Mouse (Mus musculus) lung, postnatal 0 days (tissue): Measurements from ENCODE around the gene Nmu. TPM values are rescaled to one million over a fixed set of nuclear protein-coding genes. Genes with fewer than 3 reads are reported as not detected.

Experiments used
- ATAC-seq: fragments of 200-750 bp; cut with Nextera tagmentation; 2 replicates; pipeline ENCODE4 v1.8.0; 2017; ENCODE audit warnings: moderate library complexity
- DNase-seq: peaks from one replicate; pipeline ENCODE4 v3.0.0-alpha.2; 2016; ENCODE audit warnings: low spot score
- H3K27ac ChIP-seq: fragments of 300-500 bp; sonication (generic); 2 replicates; pipeline ENCODE4 v1.5.1; 2014; ENCODE audit warnings: antibody characterized with exemption, mild to moderate bottlenecking, low read length, mixed read lengths
- H3K27me3 ChIP-seq: fragments of 300-500 bp; sonication (generic); replicated peaks from 2 replicates; pipeline ENCODE4 v1.6.1; 2014; ENCODE audit warnings: low read length, mixed read lengths; ENCODE audit not compliant: insufficient read depth
- H3K36me3 ChIP-seq: fragments of 300-500 bp; sonication (generic); 2 replicates; pipeline ENCODE4 v1.6.1; 2014; ENCODE audit warnings: low read length, mixed read lengths; ENCODE audit not compliant: insufficient read depth
- H3K4me1 ChIP-seq: fragments of 300-500 bp; sonication (generic); 2 replicates; pipeline ENCODE4 v1.6.1; 2014; ENCODE audit warnings: antibody characterized with exemption, low read depth, low read length, mixed read lengths; ENCODE audit not compliant: insufficient read depth
- H3K4me2 ChIP-seq: fragments of 300-500 bp; sonication (generic); replicated peaks from 2 replicates; pipeline ENCODE4 v1.6.1; 2014; ENCODE audit warnings: low read depth, mild to moderate bottlenecking, low read length, moderate library complexity, mixed read lengths
- H3K4me3 ChIP-seq: fragments of 300-500 bp; sonication (generic); 2 replicates; pipeline ENCODE4 v1.5.1; 2014; ENCODE audit warnings: low read depth, low read length
- H3K9ac ChIP-seq: fragments of 300-500 bp; sonication (generic); replicated peaks from 2 replicates; pipeline ENCODE4 v1.6.1; 2014; ENCODE audit warnings: low read depth, mild to moderate bottlenecking
- H3K9me3 ChIP-seq: fragments of 300-500 bp; sonication (generic); 2 replicates; pipeline ENCODE4 v1.6.1; 2016; ENCODE audit warnings: low read length, mixed read lengths
- CTCF ChIP-seq: IDR thresholded peaks from 2 replicates; pipeline ENCODE4 v1.5.1; 2016; ENCODE audit warnings: antibody characterized with exemption, mild to moderate bottlenecking
- EP300 ChIP-seq: IDR thresholded peaks from 2 replicates; pipeline ENCODE4 v1.6.1; 2016; ENCODE audit warnings: antibody characterized with exemption, mild to moderate bottlenecking, control low read depth
- WGBS: fragments of 180-500 bp; shearing (Covaris S2); extraction: QIAGEN DNeasy Blood & Tissue Kit; methylation state at CpG from one replicate; pipeline ENCODE4 v1.1.7; 2014; 5-methylcytosine and 5-hydroxymethylcytosine counted together
- polyA plus RNA-seq: library from polyadenylated mRNA; unstranded; fragments of >200 nt; fragmentation: Nextera tagmentation; extraction: Ambion mirVana; gene quantifications from 2 replicates; pipeline ENCODE4 v1.2.1, GENCODE M21; 2015

The Nmu gene
- polyA plus RNA-seq, 1 experiment from 2014 or later: 0.29 TPM

- no peak overlapping the region for H3K9ac ChIP-seq
- H3K27ac ChIP-seq: no peak overlapping the region
- H3K9me3 ChIP-seq: no peaks in the 10 kb centered on the region
- no peaks in the 10 kb centered on the region for H3K36me3 ChIP-seq
- H3K27me3 ChIP-seq: no peaks in the 10 kb centered on the region
- TF ChIP-seq EP300 (no peak), CTCF (peak; percentile 54)
- H3K4me2 ChIP-seq: no peak overlapping the region
- H3K4me3 ChIP-seq: no peak overlapping the region
- H3K4me1 ChIP-seq: no peaks in the 10 kb centered on the region
- DNase-seq (peak; percentile 22), ATAC-seq (peak; percentile 87)
- WGBS: 64% methylated on average over 7 of the region's 7 CpGs
Observed at GRCm38 (mm10) chr5:76351953-76352611, 11.5 kb downstream of the Nmu start.

GRCm38 (mm10) chr5:76351537-76351936, 12.1 kb downstream of the Nmu start:
- H3K27me3 ChIP-seq: no peaks in the 10 kb centered on the region
- H3K27ac ChIP-seq: no peak overlapping the region
- H3K4me1 ChIP-seq: no peaks in the 10 kb centered on the region
- no peak overlapping the region for H3K9ac ChIP-seq
- DNase-seq: peak; percentile 30
- H3K9me3 ChIP-seq: no peaks in the 10 kb centered on the region
- TF ChIP-seq CTCF: no peak
- peak; percentile 56 for TF ChIP-seq EP300
- no peaks in the 10 kb centered on the region for H3K36me3 ChIP-seq
- no peak overlapping the region for H3K4me3 ChIP-seq
- ATAC-seq: peak; percentile 87
- 52% methylated on average over 5 of the region's 5 CpGs for WGBS
- H3K4me2 ChIP-seq: no peak overlapping the region

GRCm38 (mm10) chr5:76346137-76346536, 17.5 kb downstream of the Nmu start:
- WGBS: 70% methylated on average over 2 of the region's 2 CpGs
- Histone ChIP-seq H3K9me3 (no peaks in the 10 kb centered on the region), H3K4me2 (no peak overlapping the region), H3K9ac (no peak overlapping the region), H3K27ac (no peak overlapping the region), H3K36me3 (no peaks in the 10 kb centered on the region), H3K4me3 (no peak overlapping the region), H3K27me3 (no peaks in the 10 kb centered on the region), H3K4me1 (no peaks in the 10 kb centered on the region)
- TF ChIP-seq EP300 (no peak), CTCF (no peak)
- DNase-seq: peak; percentile 11
- ATAC-seq: no peak

DNA sequence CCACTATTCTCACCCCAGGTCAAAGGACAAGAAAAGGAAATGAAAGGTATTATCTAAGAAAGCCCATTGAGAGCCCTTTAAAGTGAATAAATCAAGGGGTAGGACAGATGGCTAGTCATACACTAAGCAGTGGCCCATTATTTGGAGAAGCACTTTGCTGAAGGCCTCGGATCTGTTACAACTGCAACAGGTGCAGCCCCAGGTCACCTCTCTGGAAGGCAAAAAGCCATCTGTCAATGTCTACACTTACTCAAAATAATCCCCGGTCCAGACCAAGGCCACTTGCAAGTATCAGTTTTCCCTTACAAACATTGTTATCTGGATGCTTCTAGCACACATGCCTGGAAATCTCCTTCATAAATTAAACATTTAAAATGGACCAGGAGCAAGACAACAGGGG, 22.7 kb downstream of the Nmu start:
- 27% methylated on average over 2 of the region's 2 CpGs for WGBS
- H3K9ac ChIP-seq: no peak overlapping the region
- H3K4me1 ChIP-seq: no peaks in the 10 kb centered on the region
- no peaks in the 10 kb centered on the region for H3K9me3 ChIP-seq
- no peaks in the 10 kb centered on the region for H3K27me3 ChIP-seq
- no peaks in the 10 kb centered on the region for H3K36me3 ChIP-seq
- DNase-seq: no peak
- H3K4me2 ChIP-seq: no peak overlapping the region
- TF ChIP-seq EP300: no peak
- no peak for TF ChIP-seq CTCF
- H3K27ac ChIP-seq: no peak overlapping the region
- no peak for ATAC-seq
- no peak overlapping the region for H3K4me3 ChIP-seq

DNA sequence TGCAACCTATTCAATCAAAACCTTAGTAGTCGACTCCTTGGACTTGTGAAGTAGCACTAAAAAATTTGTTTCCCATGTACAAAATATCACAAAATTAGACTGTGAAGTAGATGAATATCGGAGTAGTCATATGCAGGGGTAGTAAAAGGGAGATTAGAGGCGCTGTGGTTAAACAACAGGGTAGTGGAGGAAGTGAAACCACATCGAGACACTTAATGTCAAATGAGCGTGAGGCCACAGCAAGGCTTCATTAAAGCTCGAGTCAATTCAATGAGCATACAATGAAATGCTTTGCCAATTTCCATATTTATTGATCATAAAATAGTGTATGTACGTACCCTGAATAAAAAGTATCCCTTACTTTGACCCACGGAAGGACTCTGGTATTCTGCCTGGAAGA, 26.5 kb downstream of the Nmu start:
- WGBS: 79% methylated on average over 8 of the region's 8 CpGs
- TF ChIP-seq EP300: no peak
- no peak for TF ChIP-seq CTCF
- Histone ChIP-seq H3K9ac (no peak overlapping the region), H3K4me3 (no peak overlapping the region), H3K9me3 (no peaks in the 10 kb centered on the region), H3K27ac (no peak overlapping the region), H3K4me2 (no peak overlapping the region), H3K27me3 (no peaks in the 10 kb centered on the region), H3K4me1 (no peaks in the 10 kb centered on the region), H3K36me3 (no peaks in the 10 kb centered on the region)
- ATAC-seq: no peak
- no peak for DNase-seq

DNA sequence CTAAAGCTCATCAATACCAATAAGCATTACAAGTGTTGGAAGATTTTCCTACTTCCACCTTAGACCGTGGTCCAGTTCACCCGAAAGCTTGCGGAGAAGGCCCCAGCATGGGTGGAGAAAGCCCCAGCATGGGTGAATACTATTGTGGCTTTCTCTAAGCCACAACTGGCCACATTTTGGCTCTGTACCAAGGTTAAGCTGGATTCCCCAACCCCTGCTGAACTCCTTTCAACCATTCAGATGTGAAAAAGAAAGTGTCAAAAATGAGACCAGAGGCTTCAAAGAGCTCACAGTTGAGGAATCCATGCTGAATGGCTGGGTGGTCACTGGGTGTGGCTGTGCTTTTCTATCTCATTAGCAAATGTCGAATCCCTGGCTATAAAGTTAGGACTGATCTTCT, 29.8 kb downstream of the Nmu start:
- DNase-seq (no peak), ATAC-seq (no peak)
- no peaks in the 10 kb centered on the region for H3K27me3 ChIP-seq
- H3K4me2 ChIP-seq: no peak overlapping the region
- 83% methylated on average over 4 of the region's 4 CpGs for WGBS
- no peaks in the 10 kb centered on the region for H3K36me3 ChIP-seq
- no peak overlapping the region for H3K9ac ChIP-seq
- no peaks in the 10 kb centered on the region for H3K9me3 ChIP-seq
- H3K4me1 ChIP-seq: no peaks in the 10 kb centered on the region
- H3K27ac ChIP-seq: no peak overlapping the region
- TF ChIP-seq EP300: no peak
- no peak for TF ChIP-seq CTCF
- no peak overlapping the region for H3K4me3 ChIP-seq

GRCm38 (mm10) chr5:76330953-76331352, 32.6 kb downstream of the Nmu start, which contains the start of gene Pdcl2:
TSS of gene Pdcl2 (minus strand) at chr5:76331156.
- H3K4me1 ChIP-seq: no peaks in the 10 kb centered on the region
- WGBS: 90% methylated on average over 7 of the region's 7 CpGs
- H3K9me3 ChIP-seq: no peaks in the 10 kb centered on the region
- H3K36me3 ChIP-seq: no peaks in the 10 kb centered on the region
- ATAC-seq: no peak
- no peak within 1 kb of the TSS for H3K4me3 ChIP-seq
- no peak for DNase-seq
- H3K27me3 ChIP-seq: no peaks in the 10 kb centered on the region
- no peak within 1 kb of the TSS for H3K9ac ChIP-seq
- H3K4me2 ChIP-seq: no peak within 1 kb of the TSS
- H3K27ac ChIP-seq: no peak within 1 kb of the TSS
- TF ChIP-seq CTCF (no peak), EP300 (no peak)
